Mouse (Mus musculus): ENCODE measurements around the gene Cped1. TPM values are rescaled to one million over a fixed set of nuclear protein-coding genes. Genes with fewer than 3 reads are reported as not detected.

The Cped1 gene
- total and polyA plus RNA-seq, 3 experiments: not detected

DNA sequence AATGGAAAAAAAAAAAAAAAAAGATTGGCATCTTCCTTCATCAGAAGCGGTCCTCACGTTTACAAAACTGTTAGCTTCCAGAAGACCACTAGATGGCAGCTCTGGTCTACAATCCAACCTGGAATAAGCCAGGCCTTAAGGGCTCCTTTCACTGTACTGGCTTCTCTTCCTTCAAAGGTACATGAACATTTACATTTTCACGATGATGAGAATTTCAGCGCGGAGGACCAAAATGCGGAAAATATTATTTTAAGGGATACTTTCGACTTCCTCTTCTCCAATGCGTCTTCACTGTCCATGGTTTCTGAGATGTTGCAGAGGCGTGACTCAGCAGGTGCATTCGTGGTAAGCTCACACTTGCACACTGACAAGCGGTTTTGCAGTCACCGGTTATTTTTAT lies 136.4 kb downstream of the Cped1 start:
- no peaks in the 10 kb centered on the region for H3K36me3 ChIP-seq (ENCODE audit: control insufficient read depth in 1 of 2, insufficient read depth in 2 of 2, low read length in 2 of 2)
- no peaks in the 10 kb centered on the region for H3K79me2 ChIP-seq (ENCODE audit: control insufficient read depth, insufficient read depth, low read length, poor library complexity)
- DNase-seq (ENCODE audit: low read depth, low spot score): peak; percentile 73
- H3K9ac ChIP-seq (ENCODE audit: control insufficient read depth, low read depth, low read length, poor library complexity, severe bottlenecking): no peak overlapping the region
- H3K4me1 ChIP-seq (ENCODE audit: control insufficient read depth in 1 of 2, insufficient read depth in 2 of 2, low read length in 2 of 2): no peaks in the 10 kb centered on the region; a peak in 1 of 4 replicates
- TF ChIP-seq CTCF (IDR thresholded peaks at IDR 0.05 in 2 of 3, conservative IDR thresholded peaks at IDR 0.05 in 1 of 3; ENCODE audit: control insufficient read depth in 1 of 3, insufficient read depth in 1 of 3, low read depth in 2 of 3, low read length in 3 of 3, poor library complexity in 1 of 3, severe bottlenecking in 1 of 3) (peak; percentile 46 to 75 (median 53)), USF2 (IDR thresholded peaks at IDR 0.05; ENCODE audit: borderline replicate concordance in 1 of 2, insufficient read depth in 1 of 2, low read depth in 1 of 2, low read length in 2 of 2) (no peak), SIN3A (IDR thresholded peaks at IDR 0.05; ENCODE audit: low read length) (peak; percentile 21; the same call in 1 of the 2 replicates), RAD21 (IDR thresholded peaks at IDR 0.05; ENCODE audit: low read depth, low read length) (peak; percentile 77), SMC3 (IDR thresholded peaks at IDR 0.05; ENCODE audit: low read depth, low read length) (peak; percentile 74), CHD1 (IDR thresholded peaks at IDR 0.05; ENCODE audit: low read depth, low read length) (no peak), EP300 (IDR thresholded peaks at IDR 0.05; ENCODE audit: low read depth in 1 of 2, low read length in 2 of 2) (no peak), ZC3H11A (IDR thresholded peaks at IDR 0.05; ENCODE audit: low read depth, low read length) (peak; percentile 61)
- H3K27me3 ChIP-seq (ENCODE audit: control insufficient read depth in 1 of 2, insufficient read depth in 2 of 2, low read length in 2 of 2): no peaks in the 10 kb centered on the region
- no peak overlapping the region for H3K27ac ChIP-seq (ENCODE audit: control insufficient read depth, low read depth, low read length)
- H3K4me3 ChIP-seq (ENCODE audit: control insufficient read depth in 1 of 2, insufficient read depth in 1 of 2, low read depth in 2 of 2, low read length in 2 of 2): peak overlapping the region; percentile 31 to 32; a peak in 2 of 4 replicates
- no peaks in the 10 kb centered on the region for H3K9me3 ChIP-seq (replicated peaks; ENCODE audit: insufficient read depth, low read length)

DNA sequence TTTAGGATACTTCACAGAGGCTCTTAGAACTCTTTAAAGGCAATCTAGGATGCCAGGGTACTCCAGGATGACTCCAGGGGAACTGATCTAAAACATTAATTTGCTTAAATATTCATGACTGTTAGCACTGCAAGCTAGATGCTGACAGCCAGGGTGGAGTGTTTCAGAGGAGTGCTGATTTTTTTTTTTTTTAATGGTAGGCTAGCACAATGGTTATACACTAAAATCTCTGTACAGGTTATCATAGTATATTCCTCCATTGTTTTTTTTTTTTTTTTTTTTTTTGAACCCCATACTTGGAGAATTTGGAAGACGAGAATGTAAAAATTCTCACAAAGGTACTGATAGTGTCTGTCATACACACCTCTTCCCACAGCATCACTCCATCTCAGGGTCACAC lies 137.0 kb downstream of the Cped1 start:
- TF ChIP-seq ZNF384 (IDR thresholded peaks at IDR 0.05; ENCODE audit: low read depth, low read length) (peak; percentile 20; the same call in 1 of the 2 replicates), MYB (IDR thresholded peaks at IDR 0.05; ENCODE audit: low read depth, low read length) (no peak), CHD1 (IDR thresholded peaks at IDR 0.05; ENCODE audit: low read depth, low read length) (no peak)
- H3K79me2 ChIP-seq (ENCODE audit: control insufficient read depth, insufficient read depth, low read length, poor library complexity): no peaks in the 10 kb centered on the region
- H3K9ac ChIP-seq (ENCODE audit: control insufficient read depth, low read depth, low read length, poor library complexity, severe bottlenecking): no peak overlapping the region
- H3K4me1 ChIP-seq (ENCODE audit: control insufficient read depth in 1 of 2, insufficient read depth in 2 of 2, low read length in 2 of 2): no peaks in the 10 kb centered on the region; a peak in 1 of 4 replicates
- H3K27ac ChIP-seq (ENCODE audit: control insufficient read depth, low read depth, low read length): no peak overlapping the region
- no peak for DNase-seq (ENCODE audit: low read depth, low spot score)
- no peaks in the 10 kb centered on the region for H3K36me3 ChIP-seq (ENCODE audit: control insufficient read depth in 1 of 2, insufficient read depth in 2 of 2, low read length in 2 of 2)
- no peak overlapping the region for H3K4me3 ChIP-seq (ENCODE audit: control insufficient read depth in 1 of 2, insufficient read depth in 1 of 2, low read depth in 2 of 2, low read length in 2 of 2)
- no peaks in the 10 kb centered on the region for H3K27me3 ChIP-seq (ENCODE audit: control insufficient read depth in 1 of 2, insufficient read depth in 2 of 2, low read length in 2 of 2)
- H3K9me3 ChIP-seq (replicated peaks; ENCODE audit: insufficient read depth, low read length): no peaks in the 10 kb centered on the region

DNA sequence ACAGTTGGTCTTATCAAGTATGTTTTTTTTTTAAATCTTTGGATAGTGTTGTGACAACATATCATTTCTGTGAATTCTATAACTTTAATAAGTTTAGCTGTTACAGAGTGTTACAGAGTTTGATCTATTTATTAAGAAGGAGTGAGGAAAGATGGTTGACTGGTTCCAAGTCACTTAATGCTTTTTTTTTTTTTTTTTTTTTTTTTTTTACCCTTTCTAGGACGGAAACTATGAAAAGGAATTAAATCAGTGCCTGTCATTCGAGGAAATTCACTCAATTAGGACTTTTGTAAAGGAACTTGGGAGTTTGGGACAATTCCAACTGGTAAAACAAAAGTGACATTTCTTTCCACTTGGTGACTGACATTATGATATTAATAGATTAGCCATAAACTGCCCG lies 137.6 kb downstream of the Cped1 start:
- Histone ChIP-seq H3K79me2 (ENCODE audit: control insufficient read depth, insufficient read depth, low read length, poor library complexity) (no peaks in the 10 kb centered on the region), H3K4me3 (ENCODE audit: control insufficient read depth in 1 of 2, insufficient read depth in 1 of 2, low read depth in 2 of 2, low read length in 2 of 2) (no peak overlapping the region), H3K9ac (ENCODE audit: control insufficient read depth, low read depth, low read length, poor library complexity, severe bottlenecking) (no peak overlapping the region), H3K9me3 (replicated peaks; ENCODE audit: insufficient read depth, low read length) (no peaks in the 10 kb centered on the region), H3K36me3 (ENCODE audit: control insufficient read depth in 1 of 2, insufficient read depth in 2 of 2, low read length in 2 of 2) (no peaks in the 10 kb centered on the region), H3K4me1 (ENCODE audit: control insufficient read depth in 1 of 2, insufficient read depth in 2 of 2, low read length in 2 of 2) (no peaks in the 10 kb centered on the region; a peak in 1 of 4 replicates), H3K27ac (ENCODE audit: control insufficient read depth, low read depth, low read length) (no peak overlapping the region), H3K27me3 (ENCODE audit: control insufficient read depth in 1 of 2, insufficient read depth in 2 of 2, low read length in 2 of 2) (no peaks in the 10 kb centered on the region)
- no peak for DNase-seq (ENCODE audit: low read depth, low spot score)
- TF ChIP-seq TAL1 (IDR thresholded peaks at IDR 0.05; ENCODE audit: low read length): no peak
- no peak for TF ChIP-seq ZC3H11A (IDR thresholded peaks at IDR 0.05; ENCODE audit: low read depth, low read length)
- no peak for TF ChIP-seq E2F4 (IDR thresholded peaks at IDR 0.05; ENCODE audit: borderline replicate concordance, low read depth, low read length)
- no peak for TF ChIP-seq USF1 (IDR thresholded peaks at IDR 0.05; ENCODE audit: low read depth, low read length)
- TF ChIP-seq TCF12 (IDR thresholded peaks at IDR 0.05; ENCODE audit: low read depth, low read length): no peak
- TF ChIP-seq SMC3 (IDR thresholded peaks at IDR 0.05; ENCODE audit: low read depth, low read length): no peak
- TF ChIP-seq CHD2 (IDR thresholded peaks at IDR 0.05; ENCODE audit: low read length): no peak
- TF ChIP-seq CHD1 (IDR thresholded peaks at IDR 0.05; ENCODE audit: low read depth, low read length): no peak
- no peak for TF ChIP-seq ZNF384 (IDR thresholded peaks at IDR 0.05; ENCODE audit: low read depth, low read length)
- no peak for TF ChIP-seq RAD21 (IDR thresholded peaks at IDR 0.05; ENCODE audit: low read depth, low read length)
- no peak for TF ChIP-seq RCOR1 (IDR thresholded peaks at IDR 0.05; ENCODE audit: low read depth, low read length)
- TF ChIP-seq SIN3A (IDR thresholded peaks at IDR 0.05; ENCODE audit: low read length): no peak
- TF ChIP-seq POLR2A (IDR thresholded peaks at IDR 0.05; ENCODE audit: control insufficient read depth in 1 of 2, insufficient read depth in 1 of 2, low read depth in 1 of 2, low read length in 2 of 2, poor library complexity in 1 of 2): no peak
- TF ChIP-seq ELF1 (IDR thresholded peaks at IDR 0.05; ENCODE audit: low read depth, low read length): no peak
- no peak for TF ChIP-seq MAX (IDR thresholded peaks at IDR 0.05; ENCODE audit: low read length)
- no peak for TF ChIP-seq MAZ (IDR thresholded peaks at IDR 0.05; ENCODE audit: low read depth, low read length)
- TF ChIP-seq MYB (IDR thresholded peaks at IDR 0.05; ENCODE audit: low read depth, low read length): no peak
- no peak for TF ChIP-seq ZKSCAN1 (IDR thresholded peaks at IDR 0.05; ENCODE audit: low read depth, low read length)
- TF ChIP-seq JUND (IDR thresholded peaks at IDR 0.05; ENCODE audit: low read depth, low read length): no peak
